Mouse (Mus musculus) T-helper 1 cell (primary cell): ENCODE measurements around the gene Gm14862.

Experiments
- in situ Hi-C: fragments of 300-600 bp; cut with MboI, MseI; formaldehyde crosslinking; loops from one replicate; pipeline ENCODE4 v1.15.1; 2025; ENCODE audit warnings: high pct_unique_total_duplicates

The Gm14862 gene

GRCm38 (mm10) chrX:9222412-9223221, 34.1 kb downstream of the Gm14862 start:
- in situ Hi-C loops, result loop anchor here (5.0 kb wide), 1 partner anchor 80 kb away; no protein-coding TSS in a partner anchor

DNA sequence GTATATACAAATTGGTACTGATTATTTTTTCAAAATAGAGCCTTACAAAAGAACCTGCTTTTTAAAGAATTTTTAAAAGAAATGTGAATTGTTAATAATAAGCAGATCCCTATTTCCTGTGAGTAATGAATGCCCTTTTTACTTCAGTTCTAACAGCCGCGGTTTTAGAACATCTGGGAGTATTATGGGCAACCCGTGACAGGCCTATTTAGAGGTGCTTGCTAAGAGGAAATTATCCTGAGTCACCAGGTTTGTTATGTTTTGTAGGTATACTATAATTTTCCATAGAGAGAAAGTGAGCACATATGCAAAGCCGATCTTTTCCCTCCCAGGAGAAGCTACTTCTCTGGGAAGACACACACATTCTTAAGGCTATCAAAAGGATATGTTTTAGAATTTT, 35.0 kb downstream of the Gm14862 start:
- in situ Hi-C loops, result loop anchor here (5.0 kb wide), 1 partner anchor 79 kb away; no protein-coding TSS in a partner anchor

- in situ Hi-C loops, result loop anchor here (5.0 kb wide), 1 partner anchor 79 kb away; no protein-coding TSS in a partner anchor
These were observed 35.5 kb downstream of the Gm14862 start for GRCm38 (mm10) chrX:9221206-9221605.

DNA sequence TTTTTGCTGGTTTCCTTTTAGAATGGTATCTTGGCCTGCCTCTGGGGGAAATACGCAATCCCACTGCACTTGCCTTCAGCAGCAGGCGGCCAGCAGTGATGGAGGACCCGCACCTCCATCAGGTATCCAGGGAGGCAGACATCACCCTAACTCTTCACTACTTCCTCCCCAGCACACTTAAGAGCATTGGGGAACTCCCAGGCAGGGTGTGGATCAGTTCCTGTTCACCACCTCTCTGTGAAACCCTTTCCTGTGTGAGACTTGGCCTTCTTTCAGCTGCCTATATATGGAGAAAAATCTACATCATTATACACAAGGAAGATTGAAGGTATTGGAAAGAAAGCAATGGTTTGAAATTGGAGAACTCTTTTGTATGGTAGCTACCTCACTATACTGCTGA, 37.1 kb downstream of the Gm14862 start:
- in situ Hi-C loops, result no loop called here

DNA sequence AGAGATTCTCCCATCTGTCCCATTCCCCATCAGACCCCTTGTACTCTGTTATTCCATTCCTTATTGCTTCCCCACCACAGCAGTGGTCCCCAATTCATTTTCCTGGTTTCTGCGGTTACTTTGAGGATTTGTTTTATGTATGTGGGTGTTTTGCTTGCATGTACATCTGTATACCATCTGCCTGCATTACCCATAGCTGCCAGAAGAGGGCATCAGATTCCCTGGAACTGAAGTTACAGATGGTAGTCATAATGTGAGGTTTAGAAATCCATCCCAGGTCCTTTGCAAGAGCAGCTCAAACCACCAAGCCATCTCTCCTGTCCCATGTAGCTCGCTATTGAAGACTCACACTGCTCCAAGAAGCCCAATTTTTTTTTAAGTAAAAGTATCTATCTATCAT, 40.5 kb downstream of the Gm14862 start:
- in situ Hi-C loops, result no loop called here

DNA sequence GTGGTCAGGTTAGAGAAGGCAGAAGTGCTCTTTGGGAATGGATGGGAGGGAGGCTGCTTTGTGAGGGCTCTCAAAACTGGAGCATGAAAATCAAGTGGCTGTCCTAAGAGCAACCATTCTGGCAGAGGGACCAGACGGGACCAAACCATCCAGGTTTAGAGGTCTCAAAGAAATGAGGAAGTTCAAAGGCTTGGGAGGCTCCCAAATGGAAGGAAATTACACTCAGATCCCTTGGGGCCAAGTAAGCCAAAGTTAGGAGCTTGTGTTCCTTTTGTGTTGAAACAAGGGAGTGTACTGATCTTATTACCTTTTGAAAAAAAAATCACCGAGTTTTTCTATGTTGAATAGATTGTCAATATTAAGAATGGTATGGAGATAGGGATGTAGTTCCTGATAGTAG, 51.6 kb downstream of the Gm14862 start:
- in situ Hi-C loops, result no loop called here

DNA sequence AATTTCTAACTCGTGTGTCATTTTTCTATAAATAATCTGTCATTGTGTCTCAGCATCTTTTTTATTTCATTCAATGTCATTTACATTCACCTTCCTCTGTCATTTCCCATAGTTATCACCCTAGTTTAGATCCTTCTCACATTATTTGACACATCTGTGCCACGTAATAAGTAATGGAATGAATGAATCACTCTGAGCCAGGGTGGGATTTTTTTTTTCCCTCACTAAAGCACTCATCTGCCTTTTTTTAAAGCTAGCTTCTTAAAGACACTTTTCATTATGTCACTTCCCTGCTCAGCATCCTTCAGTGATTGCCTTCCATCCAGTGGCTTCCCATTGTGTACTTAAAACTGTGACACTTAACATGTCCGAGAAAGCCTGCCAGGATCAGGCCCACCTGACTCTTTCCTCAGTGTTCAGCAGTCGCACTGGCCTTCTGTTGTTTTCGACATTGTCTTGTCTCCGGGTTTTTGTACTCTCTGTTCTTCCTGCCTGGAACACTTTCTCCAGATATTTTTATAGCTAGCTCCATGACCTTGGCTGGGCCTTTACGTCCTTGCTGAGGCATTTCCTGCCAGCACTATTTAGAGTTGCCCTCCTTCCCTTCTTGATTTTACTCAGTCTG, 53.8 kb downstream of the Gm14862 start:
- in situ Hi-C loops, result no loop called here

- in situ Hi-C loops, result no loop called here
These were observed 54.7 kb downstream of the Gm14862 start for GRCm38 (mm10) chrX:9201954-9202353.
